Mouse (Mus musculus) E14TG2a.4 (cell line): ENCODE measurements around the gene Plce1.

ENCODE experiments used
- CTCF ChIP-seq: conservative IDR thresholded peaks from 2 replicates; pipeline ENCODE4 v1.5.1; 2014; ENCODE audit warnings: low read length
- NANOG ChIP-seq: IDR thresholded peaks from 2 replicates; pipeline ENCODE4 v1.6.1; 2014; ENCODE audit warnings: borderline replicate concordance, low read length, mixed read lengths

- TF ChIP-seq CTCF, result no peak
- TF ChIP-seq NANOG, result no peak
These were observed 317.4 kb downstream of the Plce1 start for GRCm38 (mm10) chr19:38798291-38798690.
